Mouse (Mus musculus): ENCODE measurements around the gene Chia1. TPM values are rescaled to one million over a fixed set of nuclear protein-coding genes. Genes with fewer than 3 reads are reported as not detected.
A peak's percentile ranks its signal among the peaks of the same experiment; 100 is the strongest.
"Not testable (repeated sequence)": the region's sequence is repeated elsewhere in the genome, so short reads cannot be mapped to it uniquely, and the experiment has no call there.

The Chia1 gene
- polyA plus RNA-seq (2015; fragmentation: Nextera tagmentation; extraction: Ambion mirVana): 0.15 and 0.27 TPM in 2 replicates

DNA sequence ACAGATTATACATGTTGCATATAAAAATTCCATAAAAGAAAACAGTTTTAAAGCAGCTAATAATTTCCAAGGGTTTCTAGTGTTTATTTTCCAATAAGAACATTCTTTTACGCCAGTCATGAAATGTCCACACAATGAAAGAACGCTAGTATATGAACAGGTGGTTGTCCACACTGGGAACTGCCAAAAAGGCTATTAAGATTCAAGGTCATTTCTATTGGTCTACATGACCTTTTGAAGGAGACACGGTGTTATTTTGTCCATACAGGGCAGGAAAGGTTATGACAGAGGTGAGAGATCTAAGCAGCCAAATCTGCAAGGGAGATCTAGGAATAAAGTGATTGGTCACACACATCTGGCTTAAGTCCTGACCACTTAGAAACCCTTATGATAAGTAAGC, at the start of gene Chia1:
Gene Chia1 (plus strand): TSS at position 301 of the 400 bp plus-strand sequence.
- no peak for ATAC-seq
- Histone ChIP-seq H3K9ac (replicated peaks) (no peak within 1 kb of the TSS), H3K4me3 (replicated peaks) (no peak within 1 kb of the TSS), H3K27ac (no peak within 1 kb of the TSS), H3K36me3 (no peaks in the 10 kb centered on the region), H3K4me2 (replicated peaks) (no peak within 1 kb of the TSS), H3K27me3 (no peaks in the 10 kb centered on the region), H3K9me3 (no peaks in the 10 kb centered on the region), H3K4me1 (replicated peaks) (no peaks in the 10 kb centered on the region)
- WGBS: 85% methylated on average over 3 of the region's 3 CpGs

DNA sequence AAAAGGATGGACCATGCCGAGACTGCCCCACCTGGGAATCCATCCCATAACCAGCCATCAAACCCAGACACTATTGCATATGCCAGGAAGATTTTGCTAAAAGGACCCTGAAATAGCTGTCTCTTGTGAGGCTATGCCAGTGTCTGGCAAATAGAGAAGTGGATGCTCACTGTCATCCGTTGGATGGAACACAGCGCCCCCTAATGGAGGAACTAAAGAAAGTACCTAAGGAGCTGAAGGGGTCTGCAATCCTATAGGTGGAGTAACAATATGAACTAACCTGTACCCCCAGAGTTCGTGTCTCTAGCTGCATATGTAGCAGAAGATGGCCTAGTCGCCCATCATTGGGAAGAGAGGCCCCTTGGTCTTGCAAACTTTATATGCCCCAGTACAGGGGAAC, 45.3 kb upstream of the Chia1 start:
- WGBS: 39% methylated on average over 5 of the region's 5 CpGs
- not testable (repeated sequence) for H3K4me3 ChIP-seq (replicated peaks); H3K27ac ChIP-seq; H3K4me1 ChIP-seq (replicated peaks); H3K27me3 ChIP-seq; H3K4me2 ChIP-seq (replicated peaks); ATAC-seq; H3K9me3 ChIP-seq; H3K36me3 ChIP-seq; H3K9ac ChIP-seq (replicated peaks)

DNA sequence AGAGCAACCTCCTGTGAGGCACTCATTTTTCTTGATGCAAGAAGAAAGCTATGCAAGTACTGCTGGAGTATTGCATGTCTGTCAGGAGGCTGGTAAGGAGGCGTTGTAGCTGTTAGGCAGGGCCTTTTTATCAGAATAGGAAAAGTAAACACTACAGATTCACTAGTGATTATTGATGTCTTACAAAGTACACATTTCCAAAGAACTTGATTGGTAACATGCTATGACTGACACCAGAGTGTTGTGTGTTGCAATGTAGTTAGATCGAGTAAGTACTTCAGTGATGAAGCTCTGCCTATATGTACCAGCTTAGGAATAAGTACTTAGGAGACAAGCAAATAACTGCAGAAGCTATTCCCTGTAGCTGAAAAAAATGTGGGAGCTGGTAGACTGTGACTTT, 42.0 kb upstream of the Chia1 start:
- Histone ChIP-seq H3K4me3 (replicated peaks) (no peak overlapping the region), H3K4me1 (replicated peaks) (no peaks in the 10 kb centered on the region), H3K27ac (no peak overlapping the region), H3K36me3 (no peaks in the 10 kb centered on the region), H3K9me3 (no peaks in the 10 kb centered on the region), H3K4me2 (replicated peaks) (no peak overlapping the region), H3K27me3 (no peaks in the 10 kb centered on the region), H3K9ac (replicated peaks) (no peak overlapping the region)
- ATAC-seq: no peak
- 91% methylated on average over 2 of the region's 2 CpGs for WGBS

DNA sequence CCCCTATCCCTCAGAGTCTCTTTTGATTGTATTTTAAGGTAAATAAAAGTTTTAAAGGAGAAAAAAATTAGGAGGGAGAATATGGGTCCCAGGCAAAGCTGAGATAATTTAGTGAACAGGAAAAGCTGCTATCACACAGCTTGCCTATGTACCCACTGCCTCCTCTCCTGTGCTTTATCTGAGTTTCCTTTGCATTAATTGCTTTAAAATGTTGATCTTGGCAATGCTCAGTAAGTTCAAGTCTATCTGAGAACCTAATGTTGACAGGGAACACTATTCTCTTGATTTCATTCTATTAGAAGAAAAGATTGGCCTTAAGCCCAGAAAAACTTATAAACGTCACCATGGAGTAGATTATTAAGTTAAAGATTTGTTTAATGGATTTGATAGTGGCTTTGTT, 38.2 kb upstream of the Chia1 start:
- H3K27ac ChIP-seq: no peak overlapping the region
- H3K36me3 ChIP-seq: no peaks in the 10 kb centered on the region
- H3K4me2 ChIP-seq (replicated peaks): no peak overlapping the region
- no peak overlapping the region for H3K4me3 ChIP-seq (replicated peaks)
- H3K27me3 ChIP-seq: no peaks in the 10 kb centered on the region
- ATAC-seq: no peak
- 71% methylated on average over 1 of the region's 1 CpGs for WGBS
- no peaks in the 10 kb centered on the region for H3K4me1 ChIP-seq (replicated peaks)
- H3K9me3 ChIP-seq: no peaks in the 10 kb centered on the region
- no peak overlapping the region for H3K9ac ChIP-seq (replicated peaks)

DNA sequence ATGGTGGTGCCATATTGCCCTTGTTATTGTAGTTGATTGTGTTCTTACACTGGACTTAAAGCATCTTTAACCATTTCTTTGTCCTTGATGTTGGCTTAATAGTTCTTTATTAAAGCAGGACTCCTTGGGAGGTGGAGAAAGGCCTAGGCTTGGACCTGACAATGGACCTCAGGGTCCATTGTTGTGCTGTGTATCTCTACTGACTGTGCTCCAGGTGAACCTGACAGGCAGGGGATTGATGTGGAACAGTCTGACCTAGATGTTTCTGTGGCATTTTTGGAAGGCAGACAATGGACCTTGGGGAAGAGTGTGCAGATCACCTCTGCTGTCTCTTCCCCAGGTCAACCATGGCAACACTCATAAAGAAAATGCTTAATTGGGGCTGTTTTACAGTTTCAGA, 14.0 kb downstream of the Chia1 start:
- Histone ChIP-seq H3K4me2 (replicated peaks) (no peak overlapping the region), H3K36me3 (no peaks in the 10 kb centered on the region), H3K4me3 (replicated peaks) (no peak overlapping the region), H3K4me1 (replicated peaks) (no peaks in the 10 kb centered on the region), H3K27me3 (no peaks in the 10 kb centered on the region), H3K9ac (replicated peaks) (no peak overlapping the region), H3K9me3 (no peaks in the 10 kb centered on the region; the same call in 1 of the 2 replicates), H3K27ac (no peak overlapping the region)
- no peak for ATAC-seq

DNA sequence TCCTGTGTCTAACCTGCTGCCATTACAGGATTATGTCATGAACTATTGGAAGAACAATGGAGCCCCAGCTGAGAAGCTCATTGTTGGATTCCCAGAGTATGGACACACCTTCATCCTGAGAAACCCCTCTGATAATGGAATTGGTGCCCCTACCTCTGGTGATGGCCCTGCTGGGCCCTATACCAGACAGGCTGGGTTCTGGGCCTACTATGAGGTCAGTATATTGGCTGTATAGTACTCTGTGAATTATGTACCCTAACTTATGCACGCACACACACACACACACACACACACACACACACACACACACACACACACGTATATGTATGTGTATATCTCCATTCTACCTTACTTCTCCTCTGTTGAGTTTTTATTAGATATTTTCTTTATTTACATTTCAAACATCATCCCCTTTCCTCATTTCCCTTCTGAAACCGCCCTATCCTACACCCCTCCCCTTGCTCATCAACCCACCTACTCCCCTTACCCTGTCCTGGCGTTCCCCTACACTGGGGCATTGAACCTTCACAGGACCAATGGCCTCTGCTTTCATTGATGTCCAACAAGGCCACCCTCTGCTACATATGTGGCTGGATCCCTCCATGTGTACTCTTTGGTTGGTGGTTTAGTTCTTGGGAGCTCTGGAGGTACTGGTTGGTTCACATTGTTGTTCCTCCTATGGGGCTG, 15.9 kb downstream of the Chia1 start:
- Histone ChIP-seq H3K27me3 (no peaks in the 10 kb centered on the region), H3K4me2 (replicated peaks) (no peak overlapping the region), H3K9ac (replicated peaks) (no peak overlapping the region), H3K27ac (no peak overlapping the region), H3K4me1 (replicated peaks) (no peaks in the 10 kb centered on the region), H3K9me3 (no peaks in the 10 kb centered on the region; the same call in 1 of the 2 replicates), H3K4me3 (replicated peaks) (no peak overlapping the region), H3K36me3 (no peaks in the 10 kb centered on the region)
- peak; percentile 62 for ATAC-seq
- 76% methylated on average over 4 of the region's 4 CpGs for WGBS

DNA sequence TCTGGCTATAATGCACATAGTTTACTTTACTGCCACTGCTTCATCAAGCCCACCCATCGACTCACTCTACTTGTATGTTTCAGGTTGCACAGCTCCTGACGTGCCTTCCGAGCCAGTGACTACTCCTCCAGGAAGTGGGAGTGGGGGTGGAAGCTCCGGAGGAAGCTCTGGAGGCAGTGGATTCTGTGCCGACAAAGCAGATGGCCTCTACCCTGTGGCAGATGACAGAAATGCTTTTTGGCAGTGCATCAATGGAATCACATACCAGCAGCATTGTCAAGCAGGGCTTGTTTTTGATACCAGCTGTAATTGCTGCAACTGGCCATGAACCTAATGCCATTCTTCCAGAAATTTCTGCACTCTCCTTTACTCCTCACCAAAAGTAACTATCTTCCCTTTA, 18.7 kb downstream of the Chia1 start:
- H3K27me3 ChIP-seq: no peaks in the 10 kb centered on the region
- H3K4me1 ChIP-seq (replicated peaks): no peaks in the 10 kb centered on the region
- WGBS: 78% methylated on average over 5 of the region's 5 CpGs
- no peaks in the 10 kb centered on the region for H3K36me3 ChIP-seq
- H3K27ac ChIP-seq: no peak overlapping the region
- H3K4me2 ChIP-seq (replicated peaks): no peak overlapping the region
- no peaks in the 10 kb centered on the region; the same call in 1 of the 2 replicates for H3K9me3 ChIP-seq
- peak; percentile 59 for ATAC-seq
- H3K4me3 ChIP-seq (replicated peaks): no peak overlapping the region
- no peak overlapping the region for H3K9ac ChIP-seq (replicated peaks)

DNA sequence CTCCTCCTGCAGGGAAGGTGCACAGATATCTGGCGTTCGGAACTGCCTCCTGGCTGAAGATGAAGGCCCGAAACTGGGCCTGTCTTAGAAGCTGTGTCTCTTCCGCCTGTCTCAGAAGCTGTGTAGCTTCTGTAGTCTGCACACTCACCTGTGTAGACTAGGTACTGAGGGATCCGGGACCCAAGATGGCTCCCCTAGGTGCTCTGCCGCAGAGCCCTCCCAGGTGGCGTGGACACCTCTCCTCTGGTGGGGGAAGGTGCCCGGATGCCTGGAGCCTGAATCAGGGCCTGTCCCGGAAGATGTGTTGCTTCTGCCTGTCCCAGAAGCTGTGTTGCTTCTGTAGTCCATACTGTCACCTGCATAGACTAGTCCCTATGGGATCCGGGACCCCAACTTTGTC, 31.1 kb downstream of the Chia1 start:
- H3K4me3 ChIP-seq (replicated peaks): no peak overlapping the region
- H3K9me3 ChIP-seq: no peaks in the 10 kb centered on the region; the same call in 1 of the 2 replicates
- 91% methylated on average over 10 of the region's 10 CpGs for WGBS
- no peaks in the 10 kb centered on the region for H3K36me3 ChIP-seq
- no peak overlapping the region for H3K27ac ChIP-seq
- H3K27me3 ChIP-seq: no peaks in the 10 kb centered on the region
- H3K4me2 ChIP-seq (replicated peaks): no peak overlapping the region
- no peak overlapping the region for H3K9ac ChIP-seq (replicated peaks)
- no peaks in the 10 kb centered on the region for H3K4me1 ChIP-seq (replicated peaks)
- 0 out of 2 replicates have a peak, but pooled peaks have one; percentile 27 for ATAC-seq

DNA sequence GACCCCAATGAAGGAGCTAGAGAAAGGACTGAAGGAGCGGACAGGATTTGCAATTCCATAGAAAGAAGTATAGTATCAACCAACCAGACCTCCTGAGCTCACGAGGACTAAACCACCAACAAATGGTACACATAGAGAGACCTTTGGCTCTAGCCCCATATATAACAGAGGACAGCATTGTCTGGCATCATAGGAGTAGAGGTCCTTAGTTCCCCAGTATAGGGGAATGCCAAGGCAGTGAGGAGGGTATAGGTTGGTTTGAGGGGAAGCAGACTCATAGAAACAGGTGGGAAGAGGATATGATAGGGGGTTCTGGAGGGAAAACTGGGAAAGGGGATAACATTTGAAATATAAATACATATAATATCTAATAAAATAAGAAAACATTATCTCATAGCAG, 41.4 kb downstream of the Chia1 start:
- H3K4me3 ChIP-seq (replicated peaks): no peak overlapping the region
- H3K9me3 ChIP-seq: no peaks in the 10 kb centered on the region
- ATAC-seq: no peak
- H3K36me3 ChIP-seq: no peaks in the 10 kb centered on the region
- no peaks in the 10 kb centered on the region for H3K4me1 ChIP-seq (replicated peaks)
- 91% methylated on average over 2 of the region's 2 CpGs for WGBS
- H3K9ac ChIP-seq (replicated peaks): no peak overlapping the region
- H3K27ac ChIP-seq: no peak overlapping the region
- H3K27me3 ChIP-seq: no peaks in the 10 kb centered on the region
- no peak overlapping the region for H3K4me2 ChIP-seq (replicated peaks)

DNA sequence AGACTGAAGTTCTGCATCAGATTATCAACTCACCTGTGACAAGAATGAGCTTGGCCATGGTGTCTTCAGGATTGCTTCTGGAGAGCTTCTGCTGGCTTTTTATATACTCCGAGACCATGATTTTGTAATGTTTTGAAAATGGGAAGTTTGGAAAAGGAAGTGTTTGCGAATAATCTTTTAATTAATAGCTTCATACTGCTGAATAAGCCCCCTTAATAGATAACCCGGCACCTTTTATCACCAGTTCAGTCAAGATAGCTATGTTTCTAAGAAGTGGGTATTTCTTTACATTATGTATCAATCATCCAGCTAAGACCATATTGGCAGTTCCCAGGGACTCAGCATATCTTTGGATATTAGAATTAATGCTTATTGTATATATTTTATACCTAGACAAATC, 54.4 kb downstream of the Chia1 start, which contains the start of gene Chil3:
Gene Chil3 (minus strand): TSS at position 101 of the 400 bp plus-strand sequence.
- H3K36me3 ChIP-seq: no peaks in the 10 kb centered on the region
- H3K4me1 ChIP-seq (replicated peaks): no peaks in the 10 kb centered on the region
- H3K27me3 ChIP-seq: no peaks in the 10 kb centered on the region
- no peak within 1 kb of the TSS for H3K4me2 ChIP-seq (replicated peaks)
- no peak within 1 kb of the TSS for H3K9ac ChIP-seq (replicated peaks)
- no peak within 1 kb of the TSS for H3K4me3 ChIP-seq (replicated peaks)
- ATAC-seq: no peak
- WGBS: 80% methylated on average over 3 of the region's 3 CpGs
- no peak within 1 kb of the TSS for H3K27ac ChIP-seq
- no peaks in the 10 kb centered on the region for H3K9me3 ChIP-seq

DNA sequence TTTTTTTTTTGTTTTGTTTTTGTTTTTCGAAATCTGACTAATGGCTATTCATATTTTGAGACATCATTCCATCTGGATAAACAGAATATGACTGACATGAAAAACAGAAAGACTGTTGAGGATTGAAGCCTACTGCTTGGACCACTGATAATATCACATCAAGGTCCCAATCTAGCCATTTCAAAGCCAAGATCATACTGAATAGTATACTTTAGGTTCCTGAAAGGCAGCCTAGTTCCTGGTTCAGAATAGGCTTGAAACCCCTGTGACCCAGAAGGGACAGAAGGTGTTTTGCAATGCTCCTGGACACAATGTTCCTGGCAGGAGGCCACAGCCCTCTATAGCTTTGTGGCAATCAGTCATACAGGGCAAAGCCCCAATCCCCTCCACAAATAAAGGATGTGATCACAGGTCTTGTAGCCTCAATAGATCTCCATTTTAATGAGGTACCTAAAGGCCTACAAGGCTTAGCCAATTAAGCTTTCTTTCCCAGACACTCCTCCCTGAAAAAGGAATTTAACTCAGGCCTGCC, 57.6 kb downstream of the Chia1 start:
- ATAC-seq: no peak

DNA sequence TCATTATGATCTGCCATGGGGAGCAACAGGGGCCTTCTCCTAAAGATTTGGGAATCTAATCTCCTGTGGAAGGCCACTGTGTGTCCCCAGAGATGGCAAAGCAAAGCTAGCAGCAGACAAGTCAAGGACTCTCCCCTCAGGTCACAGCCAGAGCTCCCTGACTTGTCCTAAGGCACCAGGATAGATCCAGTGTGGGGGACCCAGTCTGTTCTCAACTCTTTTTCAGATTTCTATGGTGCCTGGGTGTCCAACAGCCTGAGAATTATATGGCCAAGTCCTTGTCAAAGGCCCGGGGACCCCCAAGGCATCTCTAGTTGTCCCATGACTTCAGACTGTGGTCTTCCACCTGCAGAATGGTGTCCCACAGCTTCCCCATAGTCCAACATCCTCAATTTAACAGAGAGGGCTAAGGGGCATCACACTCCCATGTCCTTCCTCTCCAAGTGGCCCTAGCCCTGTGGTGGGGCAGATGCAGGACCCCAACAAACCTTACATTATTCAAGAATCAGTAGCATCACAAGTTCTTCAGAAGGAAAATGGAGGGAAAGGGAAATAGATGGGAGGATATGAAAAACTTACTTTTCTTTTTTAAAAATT, 58.2 kb downstream of the Chia1 start:
- Histone ChIP-seq H3K4me2 (replicated peaks) (no peak overlapping the region), H3K9me3 (no peaks in the 10 kb centered on the region), H3K27ac (no peak overlapping the region), H3K4me3 (replicated peaks) (no peak overlapping the region), H3K9ac (replicated peaks) (no peak overlapping the region), H3K27me3 (no peaks in the 10 kb centered on the region), H3K36me3 (no peaks in the 10 kb centered on the region), H3K4me1 (replicated peaks) (no peaks in the 10 kb centered on the region)
- ATAC-seq: no peak
- WGBS: 92% methylated on average over 1 of the region's 1 CpGs

More for the DNA sequence above, 57.6 kb downstream of the Chia1 start:
- no peaks in the 10 kb centered on the region for H3K9me3 ChIP-seq
- no peak overlapping the region for H3K27ac ChIP-seq
- H3K4me1 ChIP-seq (replicated peaks): no peaks in the 10 kb centered on the region
- no peaks in the 10 kb centered on the region for H3K27me3 ChIP-seq
- no peak overlapping the region for H3K4me2 ChIP-seq (replicated peaks)
- no peak overlapping the region for H3K9ac ChIP-seq (replicated peaks)
- H3K36me3 ChIP-seq: no peaks in the 10 kb centered on the region
- 67% methylated on average over 1 of the region's 1 CpGs for WGBS
- H3K4me3 ChIP-seq (replicated peaks): no peak overlapping the region
